Mouse (Mus musculus): ENCODE measurements around the gene E430018J23Rik.

GRCm38 (mm10) chr7:127406002-127406987 lies 12.9 kb upstream of the E430018J23Rik start, which contains the start of gene Zfp764:
- TF ChIP-seq CTCF (IDR thresholded peaks at IDR 0.05): peak; percentile 93
- peak; percentile 64; the same call in 1 of the 2 replicates for TF ChIP-seq EP300 (IDR thresholded peaks at IDR 0.05; ENCODE audit: insufficient read depth, low read depth, low read length)
- TF ChIP-seq POLR2A (IDR thresholded peaks at IDR 0.05; ENCODE audit: insufficient read depth, low read depth, low read length): peak; percentile 84
